Mouse (Mus musculus): ENCODE measurements at regions not wholly inside any gene's neighbourhood (a gene's known extent, or its start where the extent isn't known, plus 50 kb on each side); places are given as distances from the start of the nearest gene placed in this dataset.

DNA sequence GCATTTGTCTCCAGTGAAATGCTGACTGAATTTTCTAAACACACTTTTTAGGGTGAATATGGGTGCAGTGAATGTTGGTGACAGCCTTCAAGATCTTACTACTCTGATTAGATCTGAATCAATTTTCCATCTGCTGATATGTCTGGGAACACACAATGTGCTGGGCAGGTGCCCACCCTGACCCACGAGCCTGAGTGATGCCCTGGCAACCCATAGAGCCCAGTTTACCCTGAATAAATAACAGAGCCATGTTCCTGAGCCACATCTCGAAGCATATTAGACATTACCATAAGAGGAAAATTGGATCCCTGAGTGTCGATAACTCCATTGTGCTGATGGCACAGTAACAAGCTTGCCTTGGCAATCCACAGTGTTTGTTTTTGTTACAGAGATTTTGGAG lies 644.9 kb downstream of the Nedd1 start:
- no peaks in the 10 kb centered on the region for H3K9me3 ChIP-seq (replicated peaks; ENCODE audit: control insufficient read depth, low read length)
- no peak overlapping the region for H3K27ac ChIP-seq (ENCODE audit: low read length)
- WGBS: 75% methylated on average over 3 of the region's 3 CpGs
- no peak for ATAC-seq (ENCODE audit: insufficient read depth, low FRiP score)
- no peak overlapping the region for H3K4me2 ChIP-seq (ENCODE audit: low read depth, low read length)
- H3K4me1 ChIP-seq (ENCODE audit: control insufficient read depth, insufficient read depth, low read length): no peaks in the 10 kb centered on the region
- H3K27me3 ChIP-seq (ENCODE audit: control insufficient read depth, insufficient read depth, low read length): no peaks in the 10 kb centered on the region; the same call in 1 of the 2 replicates
- H3K36me3 ChIP-seq (ENCODE audit: control insufficient read depth, insufficient read depth, low read length): no peaks in the 10 kb centered on the region
- H3K4me3 ChIP-seq (replicated peaks; ENCODE audit: low read length): no peak overlapping the region
- no peak overlapping the region for H3K9ac ChIP-seq (ENCODE audit: low read length)

GRCm38 (mm10) chr10:92076754-92077153 lies 645.5 kb downstream of the Nedd1 start:
- no peak overlapping the region for H3K4me3 ChIP-seq (replicated peaks; ENCODE audit: low read length)
- H3K27ac ChIP-seq (ENCODE audit: low read length): no peak overlapping the region
- H3K27me3 ChIP-seq (ENCODE audit: control insufficient read depth, insufficient read depth, low read length): no peaks in the 10 kb centered on the region; the same call in 1 of the 2 replicates
- H3K4me1 ChIP-seq (ENCODE audit: control insufficient read depth, insufficient read depth, low read length): no peaks in the 10 kb centered on the region
- no peak overlapping the region for H3K4me2 ChIP-seq (ENCODE audit: low read depth, low read length)
- ATAC-seq (ENCODE audit: insufficient read depth, low FRiP score): no peak
- H3K36me3 ChIP-seq (ENCODE audit: control insufficient read depth, insufficient read depth, low read length): no peaks in the 10 kb centered on the region
- no peaks in the 10 kb centered on the region for H3K9me3 ChIP-seq (replicated peaks; ENCODE audit: control insufficient read depth, low read length)
- no peak overlapping the region for H3K9ac ChIP-seq (ENCODE audit: low read length)
- 58% methylated on average over 3 of the region's 3 CpGs for WGBS

DNA sequence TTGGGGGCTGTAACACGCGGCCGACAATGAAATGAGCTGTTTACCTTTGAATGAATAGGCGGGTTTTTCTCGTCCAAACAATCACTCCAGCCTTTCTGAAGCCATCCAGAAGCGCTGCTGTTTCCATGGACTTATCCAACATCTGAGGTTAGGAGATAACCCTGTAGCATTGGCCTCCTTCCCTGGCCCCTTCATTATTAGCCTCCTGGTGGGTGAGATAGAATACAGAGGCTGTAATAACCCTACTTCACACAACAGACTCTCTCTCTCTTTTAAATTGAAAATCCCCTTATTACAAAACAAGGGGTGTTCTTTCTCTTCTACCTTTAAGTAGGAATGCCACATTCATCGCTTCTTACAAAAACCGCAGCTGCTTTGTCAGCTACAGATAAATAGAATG lies 646.8 kb downstream of the Nedd1 start:
- WGBS: 48% methylated on average over 8 of the region's 8 CpGs
- Histone ChIP-seq H3K4me1 (ENCODE audit: control insufficient read depth, insufficient read depth, low read length) (no peaks in the 10 kb centered on the region), H3K27me3 (ENCODE audit: control insufficient read depth, insufficient read depth, low read length) (no peaks in the 10 kb centered on the region; the same call in 1 of the 2 replicates), H3K4me3 (replicated peaks; ENCODE audit: low read length) (no peak overlapping the region), H3K9me3 (replicated peaks; ENCODE audit: control insufficient read depth, low read length) (no peaks in the 10 kb centered on the region), H3K4me2 (ENCODE audit: low read depth, low read length) (no peak overlapping the region), H3K36me3 (ENCODE audit: control insufficient read depth, insufficient read depth, low read length) (no peaks in the 10 kb centered on the region), H3K27ac (ENCODE audit: low read length) (no peak overlapping the region), H3K9ac (ENCODE audit: low read length) (no peak overlapping the region)
- ATAC-seq (ENCODE audit: insufficient read depth, low FRiP score): no peak

GRCm38 (mm10) chr10:92074698-92075394 lies 647.4 kb downstream of the Nedd1 start:
- H3K4me2 ChIP-seq (ENCODE audit: low read depth, low read length): no peak overlapping the region
- H3K36me3 ChIP-seq (ENCODE audit: control insufficient read depth, insufficient read depth, low read length): no peaks in the 10 kb centered on the region
- ATAC-seq (ENCODE audit: insufficient read depth, low FRiP score): no peak
- no peak overlapping the region for H3K9ac ChIP-seq (ENCODE audit: low read length)
- no peaks in the 10 kb centered on the region; the same call in 1 of the 2 replicates for H3K27me3 ChIP-seq (ENCODE audit: control insufficient read depth, insufficient read depth, low read length)
- WGBS: 72% methylated on average over 11 of the region's 11 CpGs
- no peaks in the 10 kb centered on the region for H3K4me1 ChIP-seq (ENCODE audit: control insufficient read depth, insufficient read depth, low read length)
- no peaks in the 10 kb centered on the region for H3K9me3 ChIP-seq (replicated peaks; ENCODE audit: control insufficient read depth, low read length)
- H3K27ac ChIP-seq (ENCODE audit: low read length): no peak overlapping the region
- no peak overlapping the region for H3K4me3 ChIP-seq (replicated peaks; ENCODE audit: low read length)

GRCm38 (mm10) chr10:92073873-92074390 lies 648.3 kb downstream of the Nedd1 start:
- Histone ChIP-seq H3K4me3 (replicated peaks; ENCODE audit: low read length) (no peak overlapping the region), H3K4me1 (ENCODE audit: control insufficient read depth, insufficient read depth, low read length) (no peaks in the 10 kb centered on the region), H3K27me3 (ENCODE audit: control insufficient read depth, insufficient read depth, low read length) (no peaks in the 10 kb centered on the region; the same call in 1 of the 2 replicates), H3K27ac (ENCODE audit: low read length) (no peak overlapping the region), H3K4me2 (ENCODE audit: low read depth, low read length) (no peak overlapping the region), H3K36me3 (ENCODE audit: control insufficient read depth, insufficient read depth, low read length) (no peaks in the 10 kb centered on the region), H3K9me3 (replicated peaks; ENCODE audit: control insufficient read depth, low read length) (no peaks in the 10 kb centered on the region), H3K9ac (ENCODE audit: low read length) (no peak overlapping the region)
- ATAC-seq (ENCODE audit: insufficient read depth, low FRiP score): no peak
- WGBS: 47% methylated on average over 5 of the region's 5 CpGs

DNA sequence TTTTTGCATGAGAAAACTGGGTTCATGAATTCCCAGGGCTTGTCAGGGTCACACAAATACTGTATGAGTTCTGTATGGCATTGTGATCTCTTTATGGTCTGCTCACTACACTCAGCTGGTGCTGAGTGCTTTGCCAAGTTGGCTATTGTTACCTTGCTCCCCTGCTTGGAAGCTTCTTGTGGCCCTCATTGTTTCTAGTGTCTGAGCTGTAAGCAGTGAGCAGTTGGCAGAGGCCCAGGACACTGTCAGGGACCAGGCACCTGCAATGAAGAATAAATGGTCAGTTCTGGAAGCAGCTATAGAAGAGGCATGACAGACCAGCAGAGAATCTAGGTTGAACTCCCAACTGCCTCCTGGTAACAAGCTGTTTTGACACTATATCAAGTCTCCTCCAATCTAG lies 677.4 kb downstream of the Nedd1 start:
- Histone ChIP-seq H3K9me3 (replicated peaks; ENCODE audit: control insufficient read depth, low read length) (no peaks in the 10 kb centered on the region), H3K27me3 (ENCODE audit: control insufficient read depth, insufficient read depth, low read length) (no peaks in the 10 kb centered on the region), H3K27ac (ENCODE audit: low read length) (no peak overlapping the region), H3K4me1 (ENCODE audit: control insufficient read depth, insufficient read depth, low read length) (no peaks in the 10 kb centered on the region), H3K9ac (ENCODE audit: low read length) (no peak overlapping the region), H3K4me2 (ENCODE audit: low read depth, low read length) (no peak overlapping the region), H3K4me3 (replicated peaks; ENCODE audit: low read length) (no peak overlapping the region), H3K36me3 (ENCODE audit: control insufficient read depth, insufficient read depth, low read length) (no peaks in the 10 kb centered on the region)
- ATAC-seq (ENCODE audit: insufficient read depth, low FRiP score): no peak

DNA sequence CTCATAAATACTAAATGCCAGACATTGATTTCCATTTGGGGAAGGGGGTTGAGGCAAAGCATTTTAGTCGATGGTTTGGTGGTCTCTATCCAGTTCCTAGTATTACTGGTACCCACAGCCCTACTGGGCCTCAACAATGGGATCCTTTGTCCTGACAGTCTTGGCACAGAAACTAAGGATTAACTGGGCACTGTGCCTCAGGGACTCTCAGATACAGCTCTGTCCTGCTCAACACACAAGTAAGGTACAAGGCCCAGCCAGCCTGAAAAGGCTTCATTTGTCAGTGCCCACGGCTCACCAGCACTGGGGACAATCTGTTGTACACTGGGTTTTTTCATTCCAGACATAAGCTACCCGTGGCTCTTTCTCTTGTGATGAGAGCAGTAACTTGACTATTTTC lies 686.0 kb downstream of the Nedd1 start:
- Histone ChIP-seq H3K4me3 (replicated peaks; ENCODE audit: low read length) (no peak overlapping the region), H3K4me2 (ENCODE audit: low read depth, low read length) (no peak overlapping the region), H3K9me3 (replicated peaks; ENCODE audit: control insufficient read depth, low read length) (no peaks in the 10 kb centered on the region), H3K36me3 (ENCODE audit: control insufficient read depth, insufficient read depth, low read length) (no peaks in the 10 kb centered on the region), H3K27ac (ENCODE audit: low read length) (no peak overlapping the region), H3K4me1 (ENCODE audit: control insufficient read depth, insufficient read depth, low read length) (no peaks in the 10 kb centered on the region), H3K27me3 (ENCODE audit: control insufficient read depth, insufficient read depth, low read length) (no peaks in the 10 kb centered on the region), H3K9ac (ENCODE audit: low read length) (no peak overlapping the region)
- 65% methylated on average over 3 of the region's 3 CpGs for WGBS
- no peak for ATAC-seq (ENCODE audit: insufficient read depth, low FRiP score)

- Histone ChIP-seq H3K27me3 (ENCODE audit: control insufficient read depth, insufficient read depth, low read length) (no peaks in the 10 kb centered on the region), H3K27ac (ENCODE audit: low read length) (no peak overlapping the region), H3K4me1 (ENCODE audit: control insufficient read depth, insufficient read depth, low read length) (no peaks in the 10 kb centered on the region), H3K9me3 (replicated peaks; ENCODE audit: control insufficient read depth, low read length) (no peaks in the 10 kb centered on the region), H3K9ac (ENCODE audit: low read length) (no peak overlapping the region), H3K4me2 (ENCODE audit: low read depth, low read length) (no peak overlapping the region), H3K36me3 (ENCODE audit: control insufficient read depth, insufficient read depth, low read length) (no peaks in the 10 kb centered on the region), H3K4me3 (replicated peaks; ENCODE audit: low read length) (no peak overlapping the region)
- ATAC-seq (ENCODE audit: insufficient read depth, low FRiP score): no peak
- WGBS: 81% methylated on average over 4 of the region's 4 CpGs
Observed at GRCm38 (mm10) chr10:92030221-92030620, 692.0 kb downstream of the Nedd1 start.

DNA sequence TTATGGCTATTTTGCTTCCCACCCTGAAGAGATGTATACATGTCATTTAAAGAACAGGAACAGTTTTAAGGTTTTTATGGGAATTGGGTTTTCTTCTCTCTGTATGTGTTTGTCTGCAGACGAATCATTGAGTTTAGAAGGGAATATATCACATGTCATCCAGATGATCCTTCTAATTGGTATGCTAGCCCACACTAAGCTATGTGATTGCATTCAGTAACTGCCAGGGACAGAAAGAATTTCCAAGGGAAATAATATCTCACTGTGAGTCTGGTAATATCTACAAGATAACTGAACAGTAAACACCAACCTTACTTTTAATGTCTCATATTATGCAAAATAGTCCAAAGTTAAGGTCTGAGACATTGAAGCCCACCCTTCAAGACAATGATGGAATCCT lies 698.0 kb downstream of the Nedd1 start:
- Histone ChIP-seq H3K4me2 (ENCODE audit: low read depth, low read length) (no peak overlapping the region), H3K27ac (ENCODE audit: low read length) (no peak overlapping the region), H3K4me1 (ENCODE audit: control insufficient read depth, insufficient read depth, low read length) (no peaks in the 10 kb centered on the region), H3K9ac (ENCODE audit: low read length) (no peak overlapping the region), H3K27me3 (ENCODE audit: control insufficient read depth, insufficient read depth, low read length) (no peaks in the 10 kb centered on the region), H3K4me3 (replicated peaks; ENCODE audit: low read length) (no peak overlapping the region), H3K36me3 (ENCODE audit: control insufficient read depth, insufficient read depth, low read length) (no peaks in the 10 kb centered on the region), H3K9me3 (replicated peaks; ENCODE audit: control insufficient read depth, low read length) (no peaks in the 10 kb centered on the region)
- 48% methylated on average over 1 of the region's 1 CpGs for WGBS
- no peak for ATAC-seq (ENCODE audit: insufficient read depth, low FRiP score)

All from stomach, embryonic 16.5 days (tissue).